Mouse (Mus musculus): ENCODE results near the gene Cdh10. TPM values are rescaled to one million over a fixed set of nuclear protein-coding genes. Genes with fewer than 3 reads are reported as not detected.

The Cdh10 gene
- polyA plus RNA-seq, 2 experiments, result 0.02 TPM; not detected in 1

DNA sequence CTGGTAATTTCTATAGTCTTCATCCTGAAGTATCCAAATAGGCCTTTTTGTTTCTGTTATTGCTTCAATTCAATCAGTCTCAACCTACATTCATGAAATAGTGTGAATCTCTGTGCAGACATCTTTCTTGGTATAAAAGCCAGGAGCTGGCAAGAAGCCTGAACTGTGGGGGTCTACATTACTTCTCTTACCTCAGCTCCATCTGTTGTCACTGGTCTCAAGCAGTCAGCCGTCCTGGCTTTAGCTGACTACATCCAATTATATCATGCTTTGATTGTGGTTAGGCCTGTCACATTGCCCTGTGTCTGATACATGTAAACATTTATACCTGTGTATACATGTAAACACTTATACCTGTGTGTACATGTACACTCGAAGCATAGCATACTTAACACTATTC is 31.8 kb downstream of the Cdh10 start:
- DNase-seq (ENCODE audit: low read depth in 3 of 3, low spot score in 3 of 3) (no peak), ATAC-seq (ENCODE audit: insufficient read depth) (no peak)
- no peaks in the 10 kb centered on the region for H3K36me3 ChIP-seq (replicated peaks; ENCODE audit: control insufficient read depth, insufficient read depth, low read depth)
- TF ChIP-seq EP300 (IDR thresholded peaks at IDR 0.05; ENCODE audit: low read depth) (no peak), CTCF (IDR thresholded peaks at IDR 0.05; ENCODE audit: low read depth) (no peak)
- WGBS (ENCODE audit: insufficient replicate concordance), result 54% methylated on average over 2 of the region's 2 CpGs
- no peaks in the 10 kb centered on the region for H3K9me3 ChIP-seq (ENCODE audit: control insufficient read depth, low read length)
- H3K9ac ChIP-seq (replicated peaks), result no peak overlapping the region
- no peak overlapping the region for H3K27ac ChIP-seq
- no peak overlapping the region for H3K4me2 ChIP-seq (ENCODE audit: low read depth)
- H3K4me3 ChIP-seq (ENCODE audit: insufficient read depth in 1 of 2, low read depth in 2 of 2, low read length in 2 of 2), result no peak overlapping the region
- no peaks in the 10 kb centered on the region for H3K27me3 ChIP-seq (ENCODE audit: control insufficient read depth, insufficient read depth, low read length)
- H3K4me1 ChIP-seq (replicated peaks; ENCODE audit: control insufficient read depth in 2 of 2, insufficient read depth in 2 of 2, low read length in 1 of 2), result no peaks in the 10 kb centered on the region

DNA sequence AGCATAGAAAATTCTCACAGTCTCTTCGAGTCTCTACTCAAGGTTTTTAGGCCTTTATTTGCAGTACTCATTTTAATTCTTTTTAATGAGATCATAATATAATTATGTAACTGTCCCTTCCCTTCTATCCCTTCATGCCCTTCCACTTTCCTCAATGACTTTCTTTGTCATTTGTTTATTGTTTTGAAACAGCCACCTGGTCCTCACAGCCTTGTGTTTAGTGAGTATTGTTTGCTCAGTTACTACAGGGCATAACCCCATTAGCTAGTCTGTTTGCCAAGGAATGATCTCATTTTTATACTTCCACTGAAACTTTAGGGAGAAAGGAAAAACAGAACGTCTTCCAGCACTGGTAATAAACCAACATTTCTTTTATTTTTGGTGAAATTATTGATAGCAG is 39.4 kb downstream of the Cdh10 start:
- Histone ChIP-seq H3K4me3 (ENCODE audit: insufficient read depth in 1 of 2, low read depth in 2 of 2, low read length in 2 of 2) (no peak overlapping the region), H3K27ac (no peak overlapping the region), H3K27me3 (ENCODE audit: control insufficient read depth, insufficient read depth, low read length) (no peaks in the 10 kb centered on the region), H3K4me2 (ENCODE audit: low read depth) (no peak overlapping the region), H3K9ac (replicated peaks) (no peak overlapping the region), H3K4me1 (replicated peaks; ENCODE audit: control insufficient read depth in 2 of 2, insufficient read depth in 2 of 2, low read length in 1 of 2) (no peaks in the 10 kb centered on the region), H3K9me3 (ENCODE audit: control insufficient read depth, low read length) (no peaks in the 10 kb centered on the region), H3K36me3 (replicated peaks; ENCODE audit: control insufficient read depth, insufficient read depth, low read depth) (no peaks in the 10 kb centered on the region)
- ATAC-seq (ENCODE audit: insufficient read depth), result no peak
- DNase-seq (ENCODE audit: low read depth in 3 of 3, low spot score in 3 of 3), result no peak
- TF ChIP-seq CTCF (IDR thresholded peaks at IDR 0.05; ENCODE audit: low read depth) (no peak), EP300 (IDR thresholded peaks at IDR 0.05; ENCODE audit: low read depth) (no peak)
- WGBS (ENCODE audit: insufficient replicate concordance), result 30% methylated on average over 2 of the region's 2 CpGs

DNA sequence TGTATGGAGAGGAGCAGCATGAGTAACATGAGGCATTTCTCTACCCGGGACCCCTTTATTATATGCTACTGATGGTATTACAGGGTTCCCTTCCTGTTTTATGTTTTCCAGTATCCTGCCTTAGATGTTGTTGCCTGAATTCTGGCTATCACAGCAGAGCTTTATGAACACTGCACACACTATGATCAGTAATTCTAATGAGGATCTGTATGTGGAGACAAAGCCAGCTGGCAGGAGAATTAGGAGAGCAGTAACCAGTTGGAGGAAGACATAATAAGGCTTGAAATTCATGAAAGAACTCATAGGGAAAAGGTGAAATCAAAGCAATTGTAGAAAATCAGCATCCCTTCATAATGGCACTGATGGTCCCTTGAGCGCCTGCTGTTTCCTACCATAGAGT is 51.1 kb downstream of the Cdh10 start:
- Histone ChIP-seq H3K4me3 (ENCODE audit: insufficient read depth in 1 of 2, low read depth in 2 of 2, low read length in 2 of 2) (no peak overlapping the region), H3K36me3 (replicated peaks; ENCODE audit: control insufficient read depth, insufficient read depth, low read depth) (no peaks in the 10 kb centered on the region), H3K27ac (no peak overlapping the region), H3K9ac (replicated peaks) (no peak overlapping the region), H3K27me3 (ENCODE audit: control insufficient read depth, insufficient read depth, low read length) (no peaks in the 10 kb centered on the region), H3K4me2 (ENCODE audit: low read depth) (no peak overlapping the region), H3K9me3 (ENCODE audit: control insufficient read depth, low read length) (no peaks in the 10 kb centered on the region), H3K4me1 (replicated peaks; ENCODE audit: control insufficient read depth in 2 of 2, insufficient read depth in 2 of 2, low read length in 1 of 2) (no peaks in the 10 kb centered on the region)
- ATAC-seq (ENCODE audit: insufficient read depth) (no peak), DNase-seq (ENCODE audit: low read depth in 3 of 3, low spot score in 3 of 3) (no peak)
- WGBS (ENCODE audit: insufficient replicate concordance), result 78% methylated on average over 2 of the region's 2 CpGs
- no peak for TF ChIP-seq EP300 (IDR thresholded peaks at IDR 0.05; ENCODE audit: low read depth)
- TF ChIP-seq CTCF (IDR thresholded peaks at IDR 0.05; ENCODE audit: low read depth), result no peak

DNA sequence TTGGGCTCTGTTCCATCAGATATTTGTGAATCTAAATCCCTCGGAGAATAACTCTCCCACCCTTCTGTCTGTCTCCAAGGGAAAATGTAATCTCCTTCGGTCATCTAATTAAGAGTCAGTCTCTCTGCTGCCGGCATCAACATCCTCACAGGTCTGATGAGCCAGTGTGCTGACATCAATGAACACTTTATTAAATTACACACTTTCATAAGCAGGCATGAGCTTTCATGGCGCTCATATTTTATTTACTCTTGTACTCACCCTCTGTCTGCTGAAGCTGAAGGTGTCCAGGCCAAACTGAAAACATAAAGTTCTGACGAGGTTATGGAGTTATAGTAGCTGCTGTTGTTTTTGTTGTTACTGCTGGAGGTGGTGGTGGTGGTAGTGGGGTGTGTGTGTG is 62.7 kb downstream of the Cdh10 start:
- H3K4me1 ChIP-seq (replicated peaks; ENCODE audit: control insufficient read depth in 2 of 2, insufficient read depth in 2 of 2, low read length in 1 of 2), result no peaks in the 10 kb centered on the region
- no peak for ATAC-seq (ENCODE audit: insufficient read depth)
- H3K27ac ChIP-seq, result no peak overlapping the region
- DNase-seq (ENCODE audit: low read depth in 3 of 3, low spot score in 3 of 3), result no peak
- H3K9ac ChIP-seq (replicated peaks), result no peak overlapping the region
- no peak overlapping the region for H3K4me2 ChIP-seq (ENCODE audit: low read depth)
- WGBS (ENCODE audit: insufficient replicate concordance), result 60% methylated on average over 5 of the region's 5 CpGs
- H3K4me3 ChIP-seq (ENCODE audit: insufficient read depth in 1 of 2, low read depth in 2 of 2, low read length in 2 of 2), result no peak overlapping the region
- no peaks in the 10 kb centered on the region for H3K9me3 ChIP-seq (ENCODE audit: control insufficient read depth, low read length)
- no peak for TF ChIP-seq EP300 (IDR thresholded peaks at IDR 0.05; ENCODE audit: low read depth)
- TF ChIP-seq CTCF (IDR thresholded peaks at IDR 0.05; ENCODE audit: low read depth), result no peak
- no peaks in the 10 kb centered on the region for H3K36me3 ChIP-seq (replicated peaks; ENCODE audit: control insufficient read depth, insufficient read depth, low read depth)
- no peaks in the 10 kb centered on the region for H3K27me3 ChIP-seq (ENCODE audit: control insufficient read depth, insufficient read depth, low read length)

DNA sequence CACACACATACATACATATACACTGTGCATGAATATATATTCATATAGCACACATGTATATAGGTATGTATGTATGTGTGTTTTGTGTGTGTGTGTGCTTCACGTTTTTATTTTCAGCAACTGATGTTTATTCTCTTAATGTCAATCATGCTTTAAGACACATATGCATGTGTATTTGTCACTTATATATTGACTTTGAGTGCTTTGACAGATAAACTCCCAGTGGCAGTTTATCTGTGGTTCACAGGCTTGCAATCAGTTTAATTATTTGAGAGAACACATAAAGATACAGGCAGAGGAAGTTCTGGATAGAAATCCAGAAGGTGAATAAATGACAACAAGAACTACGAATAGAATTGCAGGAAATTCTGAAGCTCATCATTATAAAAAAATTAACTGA is 67.9 kb downstream of the Cdh10 start:
- H3K27me3 ChIP-seq (ENCODE audit: control insufficient read depth, insufficient read depth, low read length), result no peaks in the 10 kb centered on the region
- no peak overlapping the region for H3K4me2 ChIP-seq (ENCODE audit: low read depth)
- ATAC-seq (ENCODE audit: insufficient read depth) (no peak), DNase-seq (ENCODE audit: low read depth in 3 of 3, low spot score in 3 of 3) (no peak)
- no peak for TF ChIP-seq CTCF (IDR thresholded peaks at IDR 0.05; ENCODE audit: low read depth)
- TF ChIP-seq EP300 (IDR thresholded peaks at IDR 0.05; ENCODE audit: low read depth), result no peak
- H3K4me1 ChIP-seq (replicated peaks; ENCODE audit: control insufficient read depth in 2 of 2, insufficient read depth in 2 of 2, low read length in 1 of 2), result no peaks in the 10 kb centered on the region
- H3K36me3 ChIP-seq (replicated peaks; ENCODE audit: control insufficient read depth, insufficient read depth, low read depth), result no peaks in the 10 kb centered on the region
- no peak overlapping the region for H3K4me3 ChIP-seq (ENCODE audit: insufficient read depth in 1 of 2, low read depth in 2 of 2, low read length in 2 of 2)
- no peaks in the 10 kb centered on the region for H3K9me3 ChIP-seq (ENCODE audit: control insufficient read depth, low read length)
- H3K27ac ChIP-seq, result no peak overlapping the region
- 49% methylated on average over 2 of the region's 2 CpGs for WGBS (ENCODE audit: insufficient replicate concordance)
- no peak overlapping the region for H3K9ac ChIP-seq (replicated peaks)

Measured in liver, embryonic 14.5 days (tissue).